Comparison of ENCODE assay signal across 8 mouse cellular contexts in genomic region chr2:32395484-32395945, GRCm38 (mm10). TPM values are rescaled to one million over a fixed set of nuclear protein-coding genes. Genes with fewer than 3 reads are reported as not detected.
DNase-seq lines count a peak whose midpoint lies in the region; ATAC-seq and TF ChIP-seq lines count a peak whose summit lies in the region.

Gene Ptges2 (plus strand): TSS chr2:32395896.

- H3K4me2 ChIP-seq in heart, embryonic 11.5 days: peak within 1 kb of the TSS; percentile 95
- peak within 1 kb of the TSS; percentile 80 for H3K4me2 ChIP-seq in kidney, embryonic 16.5 days (replicated peaks; ENCODE audit: low read depth, low read length)
- H3K4me2 ChIP-seq in myocyte (ENCODE audit: low read depth): peak within 1 kb of the TSS; percentile 99
- peak within 1 kb of the TSS; percentile 85 for H3K4me2 ChIP-seq in stomach, embryonic 15.5 days

- H3ac ChIP-seq in C2C12 (ENCODE audit: control insufficient read depth, insufficient read length, low read depth) (peak within 1 kb of the TSS; percentile 95), myocyte (ENCODE audit: control insufficient read depth, insufficient read length) (peak within 1 kb of the TSS; percentile 59)

- H3K4me3 ChIP-seq in C2C12 (ENCODE audit: insufficient read depth, poor library complexity, severe bottlenecking): peak within 1 kb of the TSS; percentile 86
- H3K4me3 ChIP-seq in heart, embryonic 11.5 days (ENCODE audit: low read depth, low read length): peak within 1 kb of the TSS; percentile 95
- H3K4me3 ChIP-seq in kidney, embryonic 16.5 days (ENCODE audit: low read length): peak within 1 kb of the TSS; percentile 95
- H3K4me3 ChIP-seq in liver, adult 2 months (ENCODE audit: insufficient read depth, low read depth, low read length): peak within 1 kb of the TSS; percentile 75
- H3K4me3 ChIP-seq in myocyte: peak within 1 kb of the TSS; percentile 83
- peak within 1 kb of the TSS; percentile 85 for H3K4me3 ChIP-seq in stomach, embryonic 15.5 days (replicated peaks)

- peaks cover 30% of the 10 kb centered on the region for H3K79me2 ChIP-seq in C2C12 (ENCODE audit: control insufficient read depth, insufficient read depth)
- peaks cover 8% of the 10 kb centered on the region; the same call in 1 of the 2 replicates for H3K79me2 ChIP-seq in liver, adult 2 months (ENCODE audit: control insufficient read depth, insufficient read depth, low read length)
- H3K79me2 ChIP-seq in myocyte (ENCODE audit: control insufficient read depth, insufficient read depth): peaks cover 23% of the 10 kb centered on the region

- peak within 1 kb of the TSS; percentile 89 for H3K27ac ChIP-seq in heart, embryonic 11.5 days (ENCODE audit: low read depth, low read length)
- H3K27ac ChIP-seq in kidney, embryonic 16.5 days (ENCODE audit: low read length): peak within 1 kb of the TSS; percentile 90
- peak within 1 kb of the TSS; percentile 82 for H3K27ac ChIP-seq in liver, adult 2 months (replicated peaks; ENCODE audit: insufficient read depth, low read depth, low read length)
- H3K27ac ChIP-seq in stomach, embryonic 15.5 days: peak within 1 kb of the TSS; percentile 94

- peak; percentile 97 for DNase-seq in brain, adult 2 months (ENCODE audit: low read depth, low spot score)
- peak; percentile 77 for DNase-seq in liver, adult 2 months (ENCODE audit: extremely low read depth, low read depth, low spot score)

- WGBS in heart, embryonic 11.5 days (ENCODE audit: insufficient replicate concordance): under 1% methylated on average over 31 of the region's 31 CpGs
- WGBS in kidney, embryonic 16.5 days: 0% methylated on average over 31 of the region's 31 CpGs
- WGBS in liver, adult 2 months: under 1% methylated on average over 31 of the region's 31 CpGs
- under 1% methylated on average over 31 of the region's 31 CpGs for WGBS in stomach, embryonic 15.5 days

- H3K36me3 ChIP-seq in C2C12 (ENCODE audit: control insufficient read depth, insufficient read depth): peaks cover 9% of the 10 kb centered on the region
- H3K36me3 ChIP-seq in heart, embryonic 11.5 days (ENCODE audit: control insufficient read depth, insufficient read depth, low read length): peaks cover 9% of the 10 kb centered on the region
- H3K36me3 ChIP-seq in kidney, embryonic 16.5 days (ENCODE audit: insufficient read depth, low read length): peaks cover 7% of the 10 kb centered on the region; the same call in 1 of the 2 replicates
- H3K36me3 ChIP-seq in liver, adult 2 months (ENCODE audit: control insufficient read depth, insufficient read depth, low read length): no peaks in the 10 kb centered on the region
- H3K36me3 ChIP-seq in myocyte (ENCODE audit: control insufficient read depth, insufficient read depth): no peaks in the 10 kb centered on the region
- H3K36me3 ChIP-seq in stomach, embryonic 15.5 days: peaks cover 4% of the 10 kb centered on the region

- TF ChIP-seq POLR2A in liver, adult 2 months (IDR thresholded peaks at IDR 0.05; ENCODE audit: extremely low read depth, insufficient read depth, low read length): peak; percentile 65; the same call in 1 of the 2 replicates
- peak; percentile 53 for TF ChIP-seq POLR2A in myocyte (IDR thresholded peaks at IDR 0.05; ENCODE audit: insufficient read length, low read depth)

- no peaks in the 10 kb centered on the region for H3K9me3 ChIP-seq in heart, embryonic 11.5 days (replicated peaks; ENCODE audit: control insufficient read depth, low read length)
- H3K9me3 ChIP-seq in kidney, embryonic 16.5 days (ENCODE audit: low read length): no peaks in the 10 kb centered on the region; the same call in 1 of the 2 replicates
- no peaks in the 10 kb centered on the region for H3K9me3 ChIP-seq in stomach, embryonic 15.5 days

- TF ChIP-seq CTCF in C2C12 (IDR thresholded peaks at IDR 0.05; ENCODE audit: control insufficient read depth, insufficient read depth, insufficient read length): no peak
- TF ChIP-seq CTCF in liver, adult 2 months (IDR thresholded peaks at IDR 0.05; ENCODE audit: low read depth, low read length): no peak

- H3K79me3 ChIP-seq in C2C12 (ENCODE audit: low read depth): peaks cover 18% of the 10 kb centered on the region

- H3K4me1 ChIP-seq in heart, embryonic 11.5 days (ENCODE audit: control insufficient read depth, insufficient read depth, low read length): peaks cover 15% of the 10 kb centered on the region
- peaks cover 14% of the 10 kb centered on the region for H3K4me1 ChIP-seq in kidney, embryonic 16.5 days (ENCODE audit: insufficient read depth, low read length)
- H3K4me1 ChIP-seq in liver, adult 2 months (ENCODE audit: control insufficient read depth, insufficient read depth, low read length): peaks cover 8% of the 10 kb centered on the region
- H3K4me1 ChIP-seq in stomach, embryonic 15.5 days: peaks cover 11% of the 10 kb centered on the region

- H3K9ac ChIP-seq in heart, embryonic 11.5 days (ENCODE audit: low read depth, low read length): peak within 1 kb of the TSS; percentile 86
- H3K9ac ChIP-seq in kidney, embryonic 16.5 days (replicated peaks; ENCODE audit: low read length): peak within 1 kb of the TSS; percentile 83
- peak within 1 kb of the TSS; percentile 86 for H3K9ac ChIP-seq in liver, adult 2 months (ENCODE audit: low read depth, low read length)
- H3K9ac ChIP-seq in stomach, embryonic 15.5 days: peak within 1 kb of the TSS; percentile 88

- H3K27me3 ChIP-seq in C2C12 (ENCODE audit: control insufficient read depth, insufficient read depth, insufficient read length): no peaks in the 10 kb centered on the region
- no peaks in the 10 kb centered on the region for H3K27me3 ChIP-seq in heart, embryonic 11.5 days (ENCODE audit: control insufficient read depth, insufficient read depth, low read length)
- H3K27me3 ChIP-seq in kidney, embryonic 16.5 days (ENCODE audit: insufficient read depth, low read length): no peaks in the 10 kb centered on the region
- no peaks in the 10 kb centered on the region for H3K27me3 ChIP-seq in liver, adult 2 months (ENCODE audit: control insufficient read depth, insufficient read depth, low read length)
- no peaks in the 10 kb centered on the region for H3K27me3 ChIP-seq in myocyte (ENCODE audit: control insufficient read depth, insufficient read depth, insufficient read length)
- H3K27me3 ChIP-seq in stomach, embryonic 15.5 days (replicated peaks): no peaks in the 10 kb centered on the region

- ATAC-seq in erythroblast, adult 5-6 weeks (replicated peaks; ENCODE audit: low FRiP score, poor library complexity, severe bottlenecking): peak; percentile 90
- ATAC-seq in heart, embryonic 11.5 days (replicated peaks; ENCODE audit: insufficient number of reproducible peaks, low FRiP score, low TSS enrichment): peak; percentile 87
- peak; percentile 89 for ATAC-seq in kidney, embryonic 16.5 days (ENCODE audit: low FRiP score, low TSS enrichment)
- ATAC-seq in stomach, embryonic 15.5 days (ENCODE audit: insufficient read depth, low FRiP score, low read depth): peak; percentile 87

TF ChIP-seq in C2C12, 6 proteins besides CTCF, POLR2A, EP300 and RAD21:
- TF ChIP-seq USF1 (IDR thresholded peaks at IDR 0.05; ENCODE audit: low read depth): peak; percentile 95
- TF ChIP-seq MAX (IDR thresholded peaks at IDR 0.05): peak; percentile 77
- TF ChIP-seq CEBPB (IDR thresholded peaks at IDR 0.05; ENCODE audit: low read depth): no peak
- no peak for TF ChIP-seq MYOD1 (IDR thresholded peaks at IDR 0.05; ENCODE audit: control insufficient read depth, insufficient read length, low read depth)
- no peak for TF ChIP-seq MYOG (IDR thresholded peaks at IDR 0.05; ENCODE audit: control insufficient read depth, extremely low read depth, insufficient read length)
- TF ChIP-seq FOSL1 (IDR thresholded peaks at IDR 0.05; ENCODE audit: insufficient read depth, low read length, poor library complexity, severe bottlenecking): no peak

TF ChIP-seq in myocyte, 11 proteins besides CTCF, POLR2A, EP300 and RAD21:
- TF ChIP-seq POLR2AphosphoS2 (IDR thresholded peaks at IDR 0.05; ENCODE audit: insufficient read length, low read depth) (peak; percentile 53), E2F4 (IDR thresholded peaks at IDR 0.05; ENCODE audit: insufficient read depth) (no peak), MAX (IDR thresholded peaks at IDR 0.05; ENCODE audit: low read depth) (peak; percentile 89), USF1 (IDR thresholded peaks at IDR 0.05; ENCODE audit: low read depth) (peak; percentile 98)
TF ChIP-seq in myocyte: peak in this region for 3.

RNA-seq across cellular contexts. Expression of gene Ptges2, which starts in this region (rescaled TPM):
- polyA plus RNA-seq in C2C12 (2012; fragmentation: generic; extraction: Trizol) (39.1 TPM), myocyte (2012; fragmentation: generic; extraction: Trizol) (50.6 TPM)
- 1.5 and 1.7 TPM in 2 replicates for total RNA-seq in erythroblast, adult 5-6 weeks (2015; ENCODE audit: low replicate concordance)
- total RNA-seq in erythroblast, adult 5-6 weeks (2017; ENCODE audit: low replicate concordance): 2.8 and 6.6 TPM in 2 replicates
- 32.7 and 38.2 TPM in 2 replicates for polyA plus RNA-seq in heart, embryonic 11.5 days (2014; fragmentation: Nextera tagmentation; extraction: Ambion mirVana)
- 38.3 and 39.5 TPM in 2 replicates for polyA plus RNA-seq in kidney, embryonic 16.5 days (2015; fragmentation: Nextera tagmentation; extraction: Ambion mirVana)
- 22.6 and 30.7 TPM in 2 replicates for total RNA-seq in liver, adult 2 months (2014; rRNA removed)
- 24.4 and 25.5 TPM in 2 replicates for polyA plus RNA-seq in liver, adult 2 months (2012; rRNA removed)
- polyA plus RNA-seq in stomach, embryonic 15.5 days (2015; fragmentation: Nextera tagmentation; extraction: Ambion mirVana): 28.5 and 31.4 TPM in 2 replicates

Comparison
In these comparisons a context has a peak if more than half of its experiments do, and no peak if none do; other contexts are left out.
1. Peak in every context shown above with its lines: DNase-seq, ATAC-seq, H3K4me3 ChIP-seq and H3K27ac ChIP-seq.